Mouse (Mus musculus) C2C12 (cell line): Measurements from ENCODE around the gene Tgm7. TPM values are rescaled to one million over a fixed set of nuclear protein-coding genes. Genes with fewer than 3 reads are reported as not detected.

Experiments
- H3K27me3 ChIP-seq: one replicate; pipeline ENCODE4 v1.6.1; 2011; ENCODE audit not compliant: control insufficient read depth, insufficient read depth, insufficient read length
- H3K36me3 ChIP-seq: one replicate; pipeline ENCODE4 v1.6.1; 2011; ENCODE audit not compliant: control insufficient read depth, insufficient read depth
- H3K4me3 ChIP-seq: one replicate; pipeline ENCODE4 v1.5.1; 2011; ENCODE audit warnings: mild to moderate bottlenecking, control low read depth; ENCODE audit not compliant: poor library complexity, insufficient read depth, severe bottlenecking
- H3K79me2 ChIP-seq: one replicate; pipeline ENCODE4 v1.6.1; 2011; ENCODE audit not compliant: control insufficient read depth, insufficient read depth
- H3K79me3 ChIP-seq: one replicate; pipeline ENCODE4 v1.6.1; 2011; ENCODE audit warnings: low read depth, control low read depth
- H3ac ChIP-seq: one replicate; pipeline ENCODE3; 2011; ENCODE audit warnings: low read depth; ENCODE audit not compliant: control insufficient read depth, insufficient read length
- CEBPB ChIP-seq: IDR thresholded peaks from one replicate; pipeline ENCODE4 v1.6.1; 2011; ENCODE audit warnings: low read depth, mild to moderate bottlenecking, control low read depth, moderate library complexity
- CTCF ChIP-seq: IDR thresholded peaks from one replicate; pipeline ENCODE4 v1.5.1; 2011; ENCODE audit not compliant: control insufficient read depth, insufficient read depth, insufficient read length
- FOSL1 ChIP-seq: IDR thresholded peaks from one replicate; pipeline ENCODE4 v1.8.0; 2011; ENCODE audit warnings: mild to moderate bottlenecking, low read length; ENCODE audit not compliant: poor library complexity, insufficient read depth, severe bottlenecking
- MAX ChIP-seq: IDR thresholded peaks from one replicate; pipeline ENCODE4 v1.6.1; 2011; ENCODE audit warnings: mild to moderate bottlenecking, control low read depth
- MYOD1 ChIP-seq: IDR thresholded peaks from one replicate; pipeline ENCODE4 v1.6.1; 2011; ENCODE audit warnings: low read depth; ENCODE audit not compliant: control insufficient read depth, insufficient read length
- MYOG ChIP-seq: IDR thresholded peaks from one replicate; pipeline ENCODE4 v1.6.1; 2011; ENCODE audit not compliant: control insufficient read depth, insufficient read length; ENCODE audit errors: extremely low read depth
- USF1 ChIP-seq: IDR thresholded peaks from one replicate; pipeline ENCODE4 v1.6.1; 2011; ENCODE audit warnings: low read depth, mild to moderate bottlenecking, control low read depth, moderate library complexity
- polyA plus RNA-seq: library from polyadenylated mRNA; unstranded; fragments of >200 nt; fragmentation: generic; extraction: Trizol; gene quantifications from one replicate; pipeline ENCODE4 v1.2.1, GENCODE M21; 2012; ENCODE audit warnings: missing spikeins

Tgm7 gene
- polyA plus RNA-seq, 1 experiment = not detected

- Histone ChIP-seq H3K79me3 (no peaks in the 10 kb centered on the region), H3K4me3 (no peak overlapping the region), H3K79me2 (no peaks in the 10 kb centered on the region), H3K27me3 (peaks cover 25% of the 10 kb centered on the region), H3ac (no peak overlapping the region), H3K36me3 (no peaks in the 10 kb centered on the region)
- no peak for TF ChIP-seq MYOD1
- TF ChIP-seq MAX = no peak
- no peak for TF ChIP-seq USF1
Measured at GRCm38 (mm10) chr2:121119260-121119659, 9.7 kb upstream of the Tgm7 start.

DNA sequence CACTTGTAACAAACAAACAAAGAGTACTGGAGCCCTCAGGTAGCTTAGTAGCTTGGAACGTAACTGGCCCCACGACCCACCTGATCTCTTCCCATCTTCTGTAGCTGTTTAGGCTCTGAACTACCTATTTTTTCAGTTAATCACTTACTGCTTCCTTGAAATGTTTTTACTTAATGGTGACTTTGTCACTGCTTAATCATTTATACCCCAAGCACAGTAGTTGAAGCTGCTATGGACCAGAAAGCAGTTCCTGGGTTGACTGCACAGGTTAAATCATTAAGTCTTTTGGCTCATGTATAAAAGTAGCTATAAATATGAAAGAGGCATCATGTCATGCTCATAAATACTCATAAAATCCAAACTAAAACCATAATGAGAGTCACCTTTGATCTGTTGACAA, 5.8 kb upstream of the Tgm7 start:
- Histone ChIP-seq H3K4me3 (no peak overlapping the region), H3ac (no peak overlapping the region), H3K79me3 (no peaks in the 10 kb centered on the region), H3K36me3 (no peaks in the 10 kb centered on the region), H3K27me3 (peaks cover 29% of the 10 kb centered on the region), H3K79me2 (no peaks in the 10 kb centered on the region)
- TF ChIP-seq USF1 (no peak), MYOD1 (no peak), CTCF (no peak), FOSL1 (no peak), MYOG (no peak), MAX (no peak), CEBPB (no peak)

DNA sequence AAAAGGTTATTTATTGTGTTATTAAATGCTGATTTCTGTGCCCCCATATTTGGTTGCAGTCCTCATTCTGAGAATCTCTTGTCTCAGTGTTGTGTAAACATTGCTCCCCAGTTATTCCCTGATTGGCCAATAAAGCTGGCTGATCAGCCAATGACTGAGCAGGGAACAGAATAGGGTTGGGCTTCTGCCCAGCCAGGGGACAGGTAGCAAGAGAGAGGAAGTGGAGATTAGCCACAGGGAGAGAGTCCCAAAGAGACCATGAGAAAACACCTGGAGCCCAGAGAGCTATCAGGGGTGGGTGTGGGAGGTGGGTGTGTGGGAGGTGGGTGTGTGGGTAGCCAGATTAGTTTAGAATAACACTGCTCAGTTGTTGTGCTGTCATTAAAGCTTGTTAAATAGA, 3.7 kb downstream of the Tgm7 start:
- Histone ChIP-seq H3ac (no peak overlapping the region), H3K79me2 (no peaks in the 10 kb centered on the region), H3K27me3 (peaks cover 7% of the 10 kb centered on the region), H3K36me3 (no peaks in the 10 kb centered on the region), H3K79me3 (no peaks in the 10 kb centered on the region), H3K4me3 (no peak overlapping the region)
- TF ChIP-seq USF1 (no peak), MYOG (no peak), CEBPB (no peak), CTCF (no peak), FOSL1 (no peak), MAX (no peak), MYOD1 (no peak)

- H3K79me2 ChIP-seq = no peaks in the 10 kb centered on the region
- H3K4me3 ChIP-seq = no peak overlapping the region
- TF ChIP-seq MYOG (no peak), CTCF (no peak), USF1 (no peak), MYOD1 (no peak), CEBPB (no peak), MAX (no peak), FOSL1 (no peak)
Measured at GRCm38 (mm10) chr2:121102051-121102450, 7.5 kb downstream of the Tgm7 start.

GRCm38 (mm10) chr2:121089751-121090150, 19.8 kb downstream of the Tgm7 start:
- no peak for TF ChIP-seq CTCF
- TF ChIP-seq USF1 = no peak
- no peak for TF ChIP-seq MYOG
- no peak for TF ChIP-seq CEBPB
- TF ChIP-seq MAX = no peak
- TF ChIP-seq FOSL1 = no peak
- TF ChIP-seq MYOD1 = no peak

More at GRCm38 (mm10) chr2:121102051-121102450, 7.5 kb downstream of the Tgm7 start:
- H3K79me3 ChIP-seq = no peaks in the 10 kb centered on the region
- H3K27me3 ChIP-seq = peaks cover 5% of the 10 kb centered on the region
- no peaks in the 10 kb centered on the region for H3K36me3 ChIP-seq
- H3ac ChIP-seq = no peak overlapping the region

GRCm38 (mm10) chr2:121088507-121088906, 21.1 kb downstream of the Tgm7 start:
- TF ChIP-seq MYOG (no peak), MAX (no peak), CEBPB (no peak), MYOD1 (no peak), FOSL1 (no peak), CTCF (no peak), USF1 (no peak)
- H3K79me2 ChIP-seq = no peaks in the 10 kb centered on the region
- no peaks in the 10 kb centered on the region for H3K36me3 ChIP-seq
- no peaks in the 10 kb centered on the region for H3K79me3 ChIP-seq
- H3K4me3 ChIP-seq = no peak overlapping the region
- H3K27me3 ChIP-seq = no peaks in the 10 kb centered on the region
- no peak overlapping the region for H3ac ChIP-seq

More at GRCm38 (mm10) chr2:121089751-121090150, 19.8 kb downstream of the Tgm7 start:
- Histone ChIP-seq H3ac (no peak overlapping the region), H3K27me3 (no peaks in the 10 kb centered on the region), H3K79me2 (no peaks in the 10 kb centered on the region), H3K79me3 (no peaks in the 10 kb centered on the region), H3K4me3 (no peak overlapping the region), H3K36me3 (no peaks in the 10 kb centered on the region)
